Mouse (Mus musculus) retina, adult 2 months (tissue): ENCODE measurements at regions not wholly inside any gene's neighbourhood (a gene's known extent, or its start where the extent isn't known, plus 50 kb on each side); places are given as distances from the start of the nearest gene placed in this dataset.

Source experiments
- DNase-seq: peaks from one replicate; pipeline ENCODE4 v3.0.0-alpha.2; 2012; ENCODE audit warnings: low read depth, low spot score

DNA sequence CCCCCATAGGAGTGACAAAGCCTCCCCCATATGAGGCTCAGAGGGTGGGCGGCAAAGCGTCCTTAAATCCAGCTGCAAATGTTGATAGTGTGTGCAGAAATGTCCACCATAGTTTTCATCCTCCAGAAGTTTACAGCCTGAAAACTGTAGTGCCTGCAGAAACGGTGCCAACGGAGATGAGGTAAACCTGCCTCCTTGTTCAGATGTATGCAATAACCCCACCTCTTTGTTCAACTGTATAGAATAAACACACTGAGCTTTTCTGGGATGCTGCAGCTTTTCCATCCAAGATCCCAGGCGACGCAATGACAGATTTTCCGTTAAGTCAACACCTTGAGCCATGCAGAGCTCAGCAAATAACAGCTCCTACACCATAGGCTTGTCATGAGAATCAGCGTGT, 57.3 kb upstream of the Cd180 start:
- DNase-seq = no peak

DNA sequence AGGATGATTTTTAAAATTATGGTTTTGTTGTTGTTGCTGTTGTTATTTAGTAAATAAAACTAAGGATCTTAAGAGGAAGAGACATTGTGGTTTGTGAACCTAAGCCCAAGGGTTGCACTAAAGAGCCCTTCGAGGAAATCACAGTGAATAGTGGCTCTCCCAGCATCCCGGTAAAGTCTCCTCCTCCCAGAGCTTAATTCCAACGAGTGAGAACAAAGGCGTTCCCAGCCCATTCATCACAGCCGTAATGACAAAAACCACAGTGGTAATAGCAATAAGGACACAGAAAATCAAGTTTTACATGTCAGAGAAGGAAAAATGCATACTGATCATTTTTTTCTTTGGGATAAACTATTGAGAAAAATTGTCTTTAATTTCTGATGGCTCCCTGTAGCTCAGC, 56.3 kb upstream of the Cd180 start:
- DNase-seq = no peak

DNA sequence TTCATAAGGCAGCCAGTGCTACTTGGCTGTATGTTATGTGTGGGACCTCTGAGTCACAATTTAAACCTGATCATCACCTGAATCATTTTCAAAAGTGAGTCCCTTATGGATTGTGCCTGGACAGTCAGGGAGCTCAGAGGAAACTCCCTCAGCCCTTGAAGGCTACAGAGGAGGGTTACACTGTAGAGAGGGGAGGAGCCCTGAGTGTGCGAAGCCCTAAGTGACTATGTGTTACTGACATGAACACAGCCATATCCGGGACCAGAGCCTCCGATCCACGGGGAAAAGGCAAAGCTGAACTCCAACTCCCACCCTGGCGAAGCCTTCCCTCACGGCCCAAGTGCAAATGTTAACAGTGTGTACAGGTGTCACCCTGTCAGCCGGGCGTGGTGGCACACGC, 53.7 kb upstream of the Cd180 start:
- DNase-seq = no peak

DNA sequence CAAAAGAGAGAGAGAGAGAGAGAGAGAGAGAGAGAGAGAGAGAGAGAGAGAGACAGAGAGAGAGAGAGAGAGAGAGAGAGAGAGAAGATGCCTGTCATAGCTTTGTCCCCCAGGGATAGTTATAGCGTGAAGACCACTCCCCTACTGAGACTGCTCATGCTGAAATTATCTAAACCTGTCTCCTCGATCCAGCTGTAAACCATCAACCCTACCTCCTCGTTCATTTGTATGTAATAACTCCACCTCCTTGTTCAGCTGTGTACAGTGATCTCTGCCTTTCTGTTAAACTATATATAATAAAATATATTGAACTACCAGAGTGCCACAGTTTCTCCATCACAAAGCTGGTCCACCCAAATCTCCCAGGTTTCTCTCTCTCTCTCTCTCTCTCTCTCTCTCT, 53.2 kb upstream of the Cd180 start:
- DNase-seq = no peak
